Mouse (Mus musculus) thymus, postnatal 4 days (tissue): Measurements from ENCODE around the gene Slc25a26.

Source experiments
- DNase-seq: peaks from one replicate; pipeline ENCODE4 v3.0.0; 2021

The Slc25a26 gene

GRCm38 (mm10) chr6:94499897-94500623 lies at the start of gene Slc25a26:
TSS of gene Slc25a26 (plus strand) at chr6:94500331.
- DNase-seq: peak; percentile 90

- DNase-seq: peak; percentile 13
These were observed 35.9 kb upstream of the Slc25a26 start for GRCm38 (mm10) chr6:94464037-94464891.

GRCm38 (mm10) chr6:94466508-94467205 lies 33.5 kb upstream of the Slc25a26 start:
- peak; percentile 56 for DNase-seq

DNA sequence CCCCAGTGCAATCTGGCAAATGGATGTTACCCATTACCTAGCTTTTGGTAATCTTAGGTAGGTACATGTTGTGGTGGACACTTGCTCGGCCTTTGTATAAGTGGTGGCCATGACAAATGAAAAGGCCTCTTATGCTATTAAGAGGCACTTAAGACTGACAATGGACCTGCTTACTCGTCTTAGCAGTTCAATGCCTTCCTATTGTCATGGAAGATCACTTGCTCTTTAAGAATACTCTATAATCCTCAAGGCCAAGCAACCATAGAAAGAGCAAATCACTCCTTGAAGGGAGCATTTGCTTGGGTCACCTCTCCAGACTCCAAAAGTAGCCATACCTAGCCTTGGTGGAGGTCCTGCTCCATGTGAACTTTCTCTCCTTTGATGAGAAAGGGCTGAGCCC lies 7.4 kb upstream of the Slc25a26 start:
- DNase-seq: no peak

GRCm38 (mm10) chr6:94503963-94504362 lies 3.8 kb downstream of the Slc25a26 start:
- no peak for DNase-seq

- DNase-seq: no peak
These were observed 7.8 kb downstream of the Slc25a26 start for GRCm38 (mm10) chr6:94507921-94508320.

DNA sequence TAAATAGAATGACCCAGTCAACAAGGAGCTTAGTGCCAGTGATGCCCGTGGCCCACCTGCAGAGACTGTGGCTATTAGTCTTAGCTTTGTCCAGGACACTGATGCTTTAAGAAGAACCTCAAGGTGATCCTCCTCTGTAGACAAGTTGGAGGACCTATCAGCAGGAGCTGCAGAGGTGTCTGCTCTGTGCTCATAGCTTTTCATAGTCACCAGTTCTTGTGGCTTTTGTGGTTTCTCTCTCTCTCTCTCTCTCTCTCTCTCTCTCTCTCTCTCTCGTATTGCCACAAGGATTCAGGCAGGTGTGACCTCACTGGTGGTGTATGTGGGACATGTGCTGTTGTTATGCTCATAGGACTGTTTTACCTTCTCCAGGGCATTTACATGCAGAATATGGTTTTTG lies 8.7 kb downstream of the Slc25a26 start:
- peak; percentile 14 for DNase-seq

GRCm38 (mm10) chr6:94509220-94509619 lies 9.1 kb downstream of the Slc25a26 start:
- DNase-seq: no peak

GRCm38 (mm10) chr6:94518171-94518570 lies 18.0 kb downstream of the Slc25a26 start:
- no peak for DNase-seq

DNA sequence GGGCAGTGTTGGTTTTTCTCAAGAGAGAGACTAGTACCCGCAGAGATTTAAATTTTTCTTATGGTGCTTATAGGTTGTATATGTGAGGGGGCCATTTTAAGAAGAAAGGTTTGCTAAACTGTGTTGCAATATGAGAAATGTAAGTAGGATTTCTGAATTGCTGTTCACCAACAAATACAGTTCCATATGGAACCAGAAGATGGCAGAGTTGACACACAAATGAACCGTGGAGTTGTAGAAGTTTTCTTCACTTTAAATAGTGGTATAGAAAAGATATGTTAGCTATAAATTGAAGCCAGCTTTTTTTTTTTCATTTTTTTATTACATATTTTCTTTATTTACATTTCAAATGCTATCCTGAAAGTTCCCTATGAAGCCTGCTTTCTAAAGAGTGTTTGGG lies 24.2 kb downstream of the Slc25a26 start:
- DNase-seq: no peak

- DNase-seq: no peak
These were observed 30.6 kb downstream of the Slc25a26 start for GRCm38 (mm10) chr6:94530756-94531155.

- DNase-seq: no peak
These were observed 32.0 kb downstream of the Slc25a26 start for GRCm38 (mm10) chr6:94532086-94532485.

DNA sequence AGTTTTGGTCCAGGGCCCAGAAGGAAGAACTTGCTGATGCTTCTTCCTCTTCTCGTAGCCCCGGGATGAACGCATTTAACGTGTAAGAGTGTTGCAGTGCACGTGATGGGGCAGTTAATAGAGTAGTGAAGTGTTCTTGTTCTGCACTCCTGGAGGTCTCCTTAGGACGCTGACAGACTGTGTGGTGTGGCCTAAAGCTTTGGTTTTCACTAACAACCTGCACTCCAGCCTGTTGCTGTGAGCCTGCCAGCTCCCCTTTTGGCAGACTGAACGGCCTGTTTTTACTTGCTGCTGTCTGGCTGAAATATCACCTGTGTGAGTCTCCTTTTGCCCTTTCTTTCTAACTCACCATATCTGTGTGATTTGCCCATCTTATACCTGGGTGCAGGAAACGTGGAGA lies 36.3 kb downstream of the Slc25a26 start:
- no peak for DNase-seq

GRCm38 (mm10) chr6:94537652-94538051 lies 37.5 kb downstream of the Slc25a26 start:
- no peak for DNase-seq

DNA sequence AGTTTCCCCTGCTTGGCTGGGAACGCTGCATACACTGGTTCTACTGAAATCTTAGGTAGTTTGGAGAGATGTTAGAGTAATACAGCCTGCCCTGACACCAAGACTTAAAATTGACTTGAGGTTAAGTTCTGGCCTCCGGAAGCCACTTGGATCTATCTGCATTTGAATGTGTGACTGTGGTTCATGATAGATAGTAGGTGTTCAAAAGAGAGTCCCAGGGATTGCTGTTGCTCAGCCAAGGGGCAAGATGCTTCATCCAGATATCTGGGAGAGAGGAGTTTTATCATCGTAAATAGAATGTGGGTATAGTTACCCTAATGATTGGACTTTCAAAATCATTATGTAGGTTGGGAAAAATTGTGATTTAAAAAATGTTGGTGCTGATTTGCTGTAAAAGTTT lies 40.0 kb downstream of the Slc25a26 start:
- DNase-seq: no peak

- DNase-seq: no peak
These were observed 40.5 kb downstream of the Slc25a26 start for GRCm38 (mm10) chr6:94540615-94541014.

GRCm38 (mm10) chr6:94541133-94541532 lies 41.0 kb downstream of the Slc25a26 start:
- no peak for DNase-seq

- DNase-seq: no peak
These were observed 41.7 kb downstream of the Slc25a26 start for GRCm38 (mm10) chr6:94541854-94542253.

DNA sequence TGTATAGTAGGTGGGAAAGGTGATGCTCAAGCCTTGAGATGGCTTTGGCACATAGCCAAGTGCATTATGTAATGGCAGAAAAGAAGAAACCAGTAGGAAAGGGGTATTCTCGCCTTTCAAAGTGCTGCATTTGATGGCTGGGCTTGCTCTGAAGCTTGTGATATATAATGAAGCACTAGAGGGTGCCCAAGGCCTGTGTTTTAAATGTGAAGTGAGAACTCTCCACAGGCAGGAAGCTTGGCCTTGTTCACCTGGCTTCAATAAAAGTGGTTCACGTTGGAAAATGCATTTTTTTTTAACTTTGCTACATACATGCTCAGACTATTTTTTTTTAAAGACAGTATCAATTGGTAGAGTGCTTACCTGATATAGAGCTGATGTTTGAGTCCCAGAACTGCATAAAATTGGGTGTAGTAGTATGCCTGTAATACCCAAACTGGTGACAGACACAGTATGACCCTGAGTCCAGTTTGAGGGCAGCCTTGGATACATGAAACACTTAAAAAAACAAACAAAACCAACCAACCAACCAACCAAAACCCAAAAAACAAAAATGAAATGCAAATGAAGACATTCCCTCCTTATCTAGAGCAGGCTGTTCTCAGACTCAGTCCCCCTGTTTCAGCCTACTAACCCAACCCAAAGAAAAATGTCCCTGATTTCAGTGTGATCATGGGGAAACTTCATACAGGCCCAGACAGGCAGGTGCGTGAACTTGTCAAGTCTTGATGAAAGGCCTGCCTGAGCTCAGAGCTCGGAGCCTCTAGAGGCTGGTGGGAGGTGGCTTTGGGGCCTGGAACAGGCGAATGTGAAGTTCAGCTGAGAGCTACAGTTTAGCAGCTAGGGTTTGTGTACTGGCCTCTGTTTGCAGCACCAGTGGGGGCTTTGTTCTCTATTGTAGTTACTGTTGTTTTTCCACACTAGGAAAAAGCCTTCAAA lies 44.0 kb downstream of the Slc25a26 start:
- peak; percentile 57 for DNase-seq

GRCm38 (mm10) chr6:94547239-94547638 lies 47.1 kb downstream of the Slc25a26 start:
- no peak for DNase-seq

GRCm38 (mm10) chr6:94550298-94550697 lies 50.2 kb downstream of the Slc25a26 start:
- DNase-seq: no peak

DNA sequence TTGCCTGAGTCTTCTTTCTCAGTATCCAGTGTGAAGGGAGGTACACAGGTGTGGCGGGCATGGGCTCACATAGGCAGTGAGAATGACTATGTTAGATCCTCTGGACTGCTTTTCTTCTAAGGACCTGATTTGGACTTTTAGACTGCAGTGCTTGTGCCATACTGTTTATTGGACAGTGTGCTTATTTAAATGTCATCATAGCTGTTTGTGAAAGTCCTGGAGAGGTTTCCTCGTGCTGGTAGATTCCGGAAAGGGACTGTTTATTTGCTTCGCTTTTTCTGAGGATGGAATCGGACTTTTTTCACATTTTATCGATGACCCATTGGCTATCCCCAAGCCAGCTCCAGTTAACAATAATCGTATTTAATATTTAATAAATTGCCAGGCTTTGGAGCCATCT lies 50.7 kb downstream of the Slc25a26 start:
- DNase-seq: no peak
